Mouse (Mus musculus) retina, postnatal 7 days (tissue): ENCODE results near the gene Olfr549.

Source experiments
- DNase-seq: peaks from one replicate; pipeline ENCODE4 v3.0.0-alpha.2; 2012; ENCODE audit warnings: low read depth, low spot score

The Olfr549 gene

DNA sequence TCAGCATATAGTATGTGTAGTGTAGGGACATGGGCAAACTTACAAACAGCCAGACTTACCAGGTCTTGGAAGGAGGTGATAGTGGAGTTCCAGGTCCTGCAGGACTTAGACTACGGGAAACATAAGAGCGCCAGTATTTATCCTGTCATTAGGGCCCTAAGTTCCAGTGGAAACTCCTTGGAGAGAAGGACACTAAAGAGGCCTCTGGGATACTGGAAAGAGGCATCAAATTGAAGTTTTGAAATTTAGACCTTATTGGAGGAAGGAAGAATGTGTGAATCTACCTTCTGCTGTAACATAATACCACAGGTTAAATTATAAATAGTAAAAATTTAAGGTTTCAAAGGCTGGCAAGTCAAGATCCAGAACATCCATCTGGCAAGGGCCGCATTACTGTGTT, 42.1 kb downstream of the Olfr549 start, which contains the start of gene Olfr551:
Gene Olfr551, minus strand, starts transcription at position 101 of the 400 bp plus-strand sequence.
- no peak for DNase-seq

DNA sequence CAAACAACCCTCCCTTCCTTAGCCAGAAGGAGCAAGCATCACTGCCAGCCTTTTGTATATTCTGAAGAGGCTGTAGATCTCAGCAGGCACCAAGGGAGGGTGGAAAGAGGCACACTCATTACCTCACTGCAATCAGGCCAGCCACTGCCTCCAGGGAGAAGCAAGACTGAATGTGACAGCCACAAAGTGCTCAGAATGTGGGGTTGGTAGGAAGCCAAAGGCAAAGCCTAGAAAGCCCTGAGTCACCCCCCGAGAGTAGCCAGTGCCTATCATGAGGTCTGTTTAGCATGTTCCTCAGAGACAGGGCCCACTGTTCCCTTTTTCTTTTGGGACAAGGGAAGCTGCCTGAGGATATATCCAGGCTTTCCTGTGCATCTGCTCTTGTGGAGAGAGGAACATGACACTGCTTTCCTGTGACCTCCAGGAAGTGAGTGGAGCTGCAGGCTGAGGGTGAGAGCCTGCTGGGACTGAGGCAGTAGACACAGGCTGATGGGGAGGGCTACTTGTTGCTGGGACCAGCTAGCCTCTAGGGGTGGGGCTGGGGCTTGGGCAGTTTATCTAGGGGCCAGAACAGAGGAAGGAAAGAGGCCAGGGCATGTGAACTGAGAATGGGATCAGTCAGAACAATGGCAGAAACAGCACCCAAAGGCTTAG, 47.8 kb downstream of the Olfr549 start, which contains the start of gene Olfr552:
Gene Olfr552, plus strand, starts transcription at position 393 of the 654 bp plus-strand sequence.
- no peak for DNase-seq
